Mouse (Mus musculus): ENCODE results near the gene Plcb4. TPM values are rescaled to one million over a fixed set of nuclear protein-coding genes. Genes with fewer than 3 reads are reported as not detected.
"Not testable (repeated sequence)": the region's sequence is repeated elsewhere in the genome, so short reads cannot be mapped to it uniquely, and the experiment has no call there.

The Plcb4 gene
- polyA plus RNA-seq, 1 experiment from 2014 or later, result 29.3 TPM

- no peaks in the 10 kb centered on the region for H3K9me3 ChIP-seq (ENCODE audit: control insufficient read depth, low read length)
- H3K27ac ChIP-seq (ENCODE audit: low read depth, low read length), result no peak overlapping the region
- H3K27me3 ChIP-seq (ENCODE audit: control insufficient read depth, insufficient read depth, low read length), result no peaks in the 10 kb centered on the region
- H3K4me3 ChIP-seq (ENCODE audit: low read depth, low read length), result no peak overlapping the region
- WGBS, result 88% methylated on average over 3 of the region's 3 CpGs
- ATAC-seq (ENCODE audit: low FRiP score) (no peak), DNase-seq (ENCODE audit: low spot score) (no peak)
- H3K9ac ChIP-seq (ENCODE audit: low read depth, low read length), result no peak overlapping the region
- H3K4me2 ChIP-seq (replicated peaks; ENCODE audit: low read depth, low read length), result no peak overlapping the region
- H3K4me1 ChIP-seq (replicated peaks; ENCODE audit: control insufficient read depth, insufficient read depth, low read length), result no peaks in the 10 kb centered on the region
- H3K36me3 ChIP-seq (ENCODE audit: control insufficient read depth, insufficient read depth, low read length), result no peaks in the 10 kb centered on the region
These were observed 49.6 kb downstream of the Plcb4 start for GRCm38 (mm10) chr2:135708386-135708785.

GRCm38 (mm10) chr2:135708796-135709195, 50.0 kb downstream of the Plcb4 start:
- H3K4me3 ChIP-seq (ENCODE audit: low read depth, low read length), result no peak overlapping the region
- ATAC-seq (ENCODE audit: low FRiP score), result no peak
- H3K36me3 ChIP-seq (ENCODE audit: control insufficient read depth, insufficient read depth, low read length), result no peaks in the 10 kb centered on the region
- no peak overlapping the region for H3K9ac ChIP-seq (ENCODE audit: low read depth, low read length)
- 94% methylated on average over 9 of the region's 9 CpGs for WGBS
- H3K27ac ChIP-seq (ENCODE audit: low read depth, low read length), result no peak overlapping the region
- no peaks in the 10 kb centered on the region for H3K27me3 ChIP-seq (ENCODE audit: control insufficient read depth, insufficient read depth, low read length)
- no peaks in the 10 kb centered on the region for H3K4me1 ChIP-seq (replicated peaks; ENCODE audit: control insufficient read depth, insufficient read depth, low read length)
- DNase-seq (ENCODE audit: low spot score), result no peak
- H3K9me3 ChIP-seq (ENCODE audit: control insufficient read depth, low read length), result no peaks in the 10 kb centered on the region
- H3K4me2 ChIP-seq (replicated peaks; ENCODE audit: low read depth, low read length), result no peak overlapping the region

- not testable (repeated sequence) for H3K27me3 ChIP-seq (ENCODE audit: control insufficient read depth, insufficient read depth, low read length); ATAC-seq (ENCODE audit: low FRiP score); H3K4me3 ChIP-seq (ENCODE audit: low read depth, low read length); H3K4me1 ChIP-seq (replicated peaks; ENCODE audit: control insufficient read depth, insufficient read depth, low read length); H3K27ac ChIP-seq (ENCODE audit: low read depth, low read length); H3K9ac ChIP-seq (ENCODE audit: low read depth, low read length); H3K36me3 ChIP-seq (ENCODE audit: control insufficient read depth, insufficient read depth, low read length); H3K9me3 ChIP-seq (ENCODE audit: control insufficient read depth, low read length); DNase-seq (ENCODE audit: low spot score); H3K4me2 ChIP-seq (replicated peaks; ENCODE audit: low read depth, low read length)
These were observed 50.9 kb downstream of the Plcb4 start for GRCm38 (mm10) chr2:135709736-135710135.

- Histone ChIP-seq H3K9ac (ENCODE audit: low read depth, low read length) (no peak overlapping the region), H3K4me2 (replicated peaks; ENCODE audit: low read depth, low read length) (no peak overlapping the region; the same call in 1 of the 2 replicates), H3K4me3 (ENCODE audit: low read depth, low read length) (no peak overlapping the region), H3K9me3 (ENCODE audit: control insufficient read depth, low read length) (no peaks in the 10 kb centered on the region), H3K27me3 (ENCODE audit: control insufficient read depth, insufficient read depth, low read length) (no peaks in the 10 kb centered on the region), H3K27ac (ENCODE audit: low read depth, low read length) (peak overlapping the region; percentile 58; the same call in 1 of the 2 replicates), H3K4me1 (replicated peaks; ENCODE audit: control insufficient read depth, insufficient read depth, low read length) (no peaks in the 10 kb centered on the region), H3K36me3 (ENCODE audit: control insufficient read depth, insufficient read depth, low read length) (no peaks in the 10 kb centered on the region)
- WGBS, result 34% methylated on average over 8 of the region's 8 CpGs
- ATAC-seq (ENCODE audit: low FRiP score) (peak; percentile 83), DNase-seq (ENCODE audit: low spot score) (peak; percentile 61)
These were observed 52.5 kb downstream of the Plcb4 start for GRCm38 (mm10) chr2:135711049-135711924.

- no peak overlapping the region for H3K9ac ChIP-seq (ENCODE audit: low read depth, low read length)
These were observed 53.1 kb downstream of the Plcb4 start for GRCm38 (mm10) chr2:135711925-135712288.

GRCm38 (mm10) chr2:135712331-135712730, 53.5 kb downstream of the Plcb4 start:
- no peak overlapping the region for H3K4me2 ChIP-seq (replicated peaks; ENCODE audit: low read depth, low read length)
- H3K36me3 ChIP-seq (ENCODE audit: control insufficient read depth, insufficient read depth, low read length), result no peaks in the 10 kb centered on the region
- no peak overlapping the region for H3K27ac ChIP-seq (ENCODE audit: low read depth, low read length)
- 24% methylated on average over 5 of the region's 5 CpGs for WGBS
- H3K9ac ChIP-seq (ENCODE audit: low read depth, low read length), result no peak overlapping the region
- DNase-seq (ENCODE audit: low spot score), result no peak
- no peaks in the 10 kb centered on the region for H3K27me3 ChIP-seq (ENCODE audit: control insufficient read depth, insufficient read depth, low read length)
- no peaks in the 10 kb centered on the region for H3K4me1 ChIP-seq (replicated peaks; ENCODE audit: control insufficient read depth, insufficient read depth, low read length)
- peak; percentile 32; the same call in 1 of the 2 replicates for ATAC-seq (ENCODE audit: low FRiP score)
- no peaks in the 10 kb centered on the region for H3K9me3 ChIP-seq (ENCODE audit: control insufficient read depth, low read length)
- H3K4me3 ChIP-seq (ENCODE audit: low read depth, low read length), result no peak overlapping the region

More at GRCm38 (mm10) chr2:135711925-135712288, 53.1 kb downstream of the Plcb4 start:
- Histone ChIP-seq H3K9me3 (ENCODE audit: control insufficient read depth, low read length) (no peaks in the 10 kb centered on the region), H3K36me3 (ENCODE audit: control insufficient read depth, insufficient read depth, low read length) (no peaks in the 10 kb centered on the region), H3K4me2 (replicated peaks; ENCODE audit: low read depth, low read length) (no peak overlapping the region; the same call in 1 of the 2 replicates), H3K27ac (ENCODE audit: low read depth, low read length) (no peak overlapping the region), H3K4me1 (replicated peaks; ENCODE audit: control insufficient read depth, insufficient read depth, low read length) (no peaks in the 10 kb centered on the region), H3K4me3 (ENCODE audit: low read depth, low read length) (no peak overlapping the region), H3K27me3 (ENCODE audit: control insufficient read depth, insufficient read depth, low read length) (no peaks in the 10 kb centered on the region)
- DNase-seq (ENCODE audit: low spot score) (peak; percentile 72), ATAC-seq (ENCODE audit: low FRiP score) (peak; percentile 90)
- 10% methylated on average over 8 of the region's 8 CpGs for WGBS

GRCm38 (mm10) chr2:135712921-135713320, 54.1 kb downstream of the Plcb4 start:
- H3K9me3 ChIP-seq (ENCODE audit: control insufficient read depth, low read length), result no peaks in the 10 kb centered on the region
- H3K27ac ChIP-seq (ENCODE audit: low read depth, low read length), result no peak overlapping the region
- H3K9ac ChIP-seq (ENCODE audit: low read depth, low read length), result no peak overlapping the region
- no peaks in the 10 kb centered on the region for H3K4me1 ChIP-seq (replicated peaks; ENCODE audit: control insufficient read depth, insufficient read depth, low read length)
- no peak overlapping the region for H3K4me3 ChIP-seq (ENCODE audit: low read depth, low read length)
- no peaks in the 10 kb centered on the region for H3K27me3 ChIP-seq (ENCODE audit: control insufficient read depth, insufficient read depth, low read length)
- ATAC-seq (ENCODE audit: low FRiP score), result no peak
- no peak overlapping the region for H3K4me2 ChIP-seq (replicated peaks; ENCODE audit: low read depth, low read length)
- 62% methylated on average over 6 of the region's 6 CpGs for WGBS
- no peak for DNase-seq (ENCODE audit: low spot score)
- no peaks in the 10 kb centered on the region for H3K36me3 ChIP-seq (ENCODE audit: control insufficient read depth, insufficient read depth, low read length)

- H3K9ac ChIP-seq (ENCODE audit: low read depth, low read length), result no peak overlapping the region
- H3K9me3 ChIP-seq (ENCODE audit: control insufficient read depth, low read length), result no peaks in the 10 kb centered on the region
- no peak overlapping the region for H3K4me2 ChIP-seq (replicated peaks; ENCODE audit: low read depth, low read length)
- no peak overlapping the region for H3K4me3 ChIP-seq (ENCODE audit: low read depth, low read length)
- no peak for DNase-seq (ENCODE audit: low spot score)
- no peaks in the 10 kb centered on the region for H3K27me3 ChIP-seq (ENCODE audit: control insufficient read depth, insufficient read depth, low read length)
- ATAC-seq (ENCODE audit: low FRiP score), result no peak
- H3K36me3 ChIP-seq (ENCODE audit: control insufficient read depth, insufficient read depth, low read length), result no peaks in the 10 kb centered on the region
- no peaks in the 10 kb centered on the region for H3K4me1 ChIP-seq (replicated peaks; ENCODE audit: control insufficient read depth, insufficient read depth, low read length)
- 89% methylated on average over 4 of the region's 4 CpGs for WGBS
- H3K27ac ChIP-seq (ENCODE audit: low read depth, low read length), result no peak overlapping the region
These were observed 57.4 kb downstream of the Plcb4 start for GRCm38 (mm10) chr2:135716180-135716579.

All from hindbrain, embryonic 11.5 days (tissue).